Mouse (Mus musculus): ENCODE measurements at regions not wholly inside any gene's neighbourhood (a gene's known extent, or its start where the extent isn't known, plus 50 kb on each side); places are given as distances from the start of the nearest gene placed in this dataset.

DNA sequence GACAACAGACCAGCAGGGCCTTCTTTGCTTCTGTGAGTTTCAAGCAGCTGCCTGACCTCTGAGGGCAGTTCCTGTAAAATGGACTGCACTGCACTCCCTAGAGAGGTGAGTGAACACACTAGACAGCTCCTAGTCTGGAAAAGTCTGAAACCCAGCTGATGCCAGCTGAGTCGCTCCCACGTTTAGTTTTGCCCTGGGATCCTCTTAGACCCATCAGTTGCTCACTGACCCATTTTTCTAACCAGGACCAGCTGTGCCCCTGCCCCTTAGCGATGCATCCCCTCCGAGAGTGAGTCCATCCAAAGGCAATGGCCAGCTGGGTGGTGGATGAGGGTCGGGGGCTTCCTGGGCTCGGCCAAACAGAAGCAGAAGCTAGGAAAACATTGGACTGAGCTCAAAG, 62.2 kb upstream of the Top1 start:
- H3K36me3 ChIP-seq (ENCODE audit: control insufficient read depth, insufficient read depth, low read length): no peaks in the 10 kb centered on the region
- no peaks in the 10 kb centered on the region for H3K4me1 ChIP-seq (ENCODE audit: control insufficient read depth, insufficient read depth, insufficient read length, low read length)
- no peak overlapping the region for H3K4me3 ChIP-seq (ENCODE audit: low read depth, low read length)
- TF ChIP-seq POLR2A (IDR thresholded peaks at IDR 0.05; ENCODE audit: low read depth, low read length) (no peak), CTCF (IDR thresholded peaks at IDR 0.05; ENCODE audit: extremely low read depth, insufficient read length, insufficient replicate concordance, low read depth, low read length) (no peak)
- WGBS: 76% methylated on average over 6 of the region's 6 CpGs
- H3K27ac ChIP-seq (ENCODE audit: insufficient read depth, low read depth, low read length): no peak overlapping the region
- H3K27me3 ChIP-seq (ENCODE audit: control insufficient read depth, insufficient read depth, low read length): no peaks in the 10 kb centered on the region; the same call in 1 of the 2 replicates

DNA sequence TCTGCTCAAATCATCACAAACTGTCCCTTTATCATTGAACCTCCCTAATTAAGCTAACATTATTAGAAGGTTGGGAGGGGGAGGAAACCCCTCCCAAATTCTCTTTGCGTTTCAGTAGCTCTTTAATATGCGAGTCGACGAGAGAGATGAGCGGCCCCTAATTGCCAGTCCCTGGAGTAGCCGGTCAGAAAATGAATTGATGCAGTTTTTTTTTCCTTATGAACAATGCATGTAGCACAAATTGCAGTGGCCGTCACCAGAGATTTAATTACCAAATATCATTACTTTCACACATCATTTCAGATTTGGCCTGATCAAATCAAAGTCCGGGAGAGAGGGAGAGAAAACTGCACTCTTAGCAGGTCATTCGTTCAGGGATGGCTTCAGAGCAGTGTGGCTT, 61.1 kb upstream of the Top1 start:
- WGBS: 64% methylated on average over 9 of the region's 9 CpGs
- no peaks in the 10 kb centered on the region for H3K27me3 ChIP-seq (ENCODE audit: control insufficient read depth, insufficient read depth, low read length)
- no peak overlapping the region for H3K4me3 ChIP-seq (ENCODE audit: low read depth, low read length)
- H3K36me3 ChIP-seq (ENCODE audit: control insufficient read depth, insufficient read depth, low read length): no peaks in the 10 kb centered on the region
- H3K4me1 ChIP-seq (ENCODE audit: control insufficient read depth, insufficient read depth, insufficient read length, low read length): no peaks in the 10 kb centered on the region
- no peak for TF ChIP-seq CTCF (IDR thresholded peaks at IDR 0.05; ENCODE audit: extremely low read depth, insufficient read length, insufficient replicate concordance, low read depth, low read length)
- no peak for TF ChIP-seq POLR2A (IDR thresholded peaks at IDR 0.05; ENCODE audit: low read depth, low read length)
- H3K27ac ChIP-seq (ENCODE audit: insufficient read depth, low read depth, low read length): no peak overlapping the region

DNA sequence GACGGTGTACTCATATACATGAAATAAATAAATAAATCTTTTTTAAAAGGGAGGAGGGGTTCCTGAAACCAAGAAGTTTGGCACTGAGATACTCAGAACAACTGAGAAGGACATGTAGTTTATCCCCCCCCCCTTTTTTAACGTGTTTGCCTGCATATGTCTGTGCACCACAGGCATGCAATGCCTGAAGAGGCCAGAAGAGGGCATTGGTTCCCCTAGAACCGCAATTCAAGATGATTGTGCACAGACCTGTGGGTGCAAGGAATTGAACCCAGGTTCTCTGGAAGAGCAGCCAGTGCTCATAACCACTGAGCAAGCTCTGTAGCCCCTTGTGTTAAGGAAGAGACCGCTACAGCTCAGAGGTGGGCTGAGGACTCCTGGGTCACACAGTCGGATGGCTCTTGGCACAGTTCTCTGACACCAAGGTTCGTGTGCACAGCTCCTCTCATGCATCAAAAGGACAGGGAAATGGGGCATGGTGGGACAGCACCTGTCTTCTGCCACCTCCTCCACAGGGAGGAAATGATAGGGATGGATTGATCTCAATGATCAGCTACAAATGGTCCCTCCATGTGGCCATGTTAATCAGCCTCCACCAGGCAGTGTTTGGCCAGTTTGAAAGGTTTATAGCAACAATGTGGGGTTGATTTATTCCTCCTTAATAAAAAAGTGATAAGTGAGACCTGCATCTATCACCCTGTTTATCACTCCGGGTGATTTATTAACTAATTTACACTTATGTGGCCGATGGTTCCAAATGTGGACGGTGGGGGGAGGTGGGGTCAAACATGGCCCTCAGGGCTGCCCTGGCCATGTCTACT, 58.5 kb upstream of the Top1 start:
- WGBS: 58% methylated on average over 9 of the region's 9 CpGs
- H3K4me3 ChIP-seq (ENCODE audit: low read depth, low read length): no peak overlapping the region

DNA sequence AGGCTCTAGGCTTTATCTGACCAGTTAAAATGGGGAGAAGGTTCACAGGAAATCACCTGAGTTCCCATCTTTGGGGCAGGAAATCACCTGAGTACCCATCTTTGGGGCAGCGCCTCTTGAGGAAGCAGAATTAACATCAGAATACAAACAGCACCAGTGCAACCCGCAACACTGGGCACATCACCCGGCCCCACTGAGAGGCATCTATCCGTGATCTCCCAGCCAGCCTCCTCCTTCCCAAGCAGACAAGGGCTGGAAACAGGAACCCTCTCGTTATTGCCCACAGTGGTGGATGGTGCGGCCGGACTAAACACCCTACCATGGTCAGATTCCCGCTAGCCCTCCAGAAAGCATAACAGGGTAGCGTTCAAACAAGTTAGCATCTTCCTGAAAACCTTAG, 57.3 kb upstream of the Top1 start:
- Histone ChIP-seq H3K27ac (ENCODE audit: insufficient read depth, low read depth, low read length) (no peak overlapping the region), H3K4me3 (ENCODE audit: low read depth, low read length) (no peak overlapping the region), H3K4me1 (ENCODE audit: control insufficient read depth, insufficient read depth, insufficient read length, low read length) (no peaks in the 10 kb centered on the region), H3K27me3 (ENCODE audit: control insufficient read depth, insufficient read depth, low read length) (no peaks in the 10 kb centered on the region), H3K36me3 (ENCODE audit: control insufficient read depth, insufficient read depth, low read length) (no peaks in the 10 kb centered on the region)
- 87% methylated on average over 9 of the region's 9 CpGs for WGBS
- TF ChIP-seq CTCF (IDR thresholded peaks at IDR 0.05; ENCODE audit: extremely low read depth, insufficient read length, insufficient replicate concordance, low read depth, low read length) (no peak), POLR2A (IDR thresholded peaks at IDR 0.05; ENCODE audit: low read depth, low read length) (no peak)

More for the DNA sequence above, 58.5 kb upstream of the Top1 start:
- Histone ChIP-seq H3K4me1 (ENCODE audit: control insufficient read depth, insufficient read depth, insufficient read length, low read length) (no peaks in the 10 kb centered on the region), H3K27ac (ENCODE audit: insufficient read depth, low read depth, low read length) (no peak overlapping the region), H3K27me3 (ENCODE audit: control insufficient read depth, insufficient read depth, low read length) (no peaks in the 10 kb centered on the region), H3K36me3 (ENCODE audit: control insufficient read depth, insufficient read depth, low read length) (no peaks in the 10 kb centered on the region)
- TF ChIP-seq CTCF (IDR thresholded peaks at IDR 0.05; ENCODE audit: extremely low read depth, insufficient read length, insufficient replicate concordance, low read depth, low read length) (no peak), POLR2A (IDR thresholded peaks at IDR 0.05; ENCODE audit: low read depth, low read length) (no peak)

DNA sequence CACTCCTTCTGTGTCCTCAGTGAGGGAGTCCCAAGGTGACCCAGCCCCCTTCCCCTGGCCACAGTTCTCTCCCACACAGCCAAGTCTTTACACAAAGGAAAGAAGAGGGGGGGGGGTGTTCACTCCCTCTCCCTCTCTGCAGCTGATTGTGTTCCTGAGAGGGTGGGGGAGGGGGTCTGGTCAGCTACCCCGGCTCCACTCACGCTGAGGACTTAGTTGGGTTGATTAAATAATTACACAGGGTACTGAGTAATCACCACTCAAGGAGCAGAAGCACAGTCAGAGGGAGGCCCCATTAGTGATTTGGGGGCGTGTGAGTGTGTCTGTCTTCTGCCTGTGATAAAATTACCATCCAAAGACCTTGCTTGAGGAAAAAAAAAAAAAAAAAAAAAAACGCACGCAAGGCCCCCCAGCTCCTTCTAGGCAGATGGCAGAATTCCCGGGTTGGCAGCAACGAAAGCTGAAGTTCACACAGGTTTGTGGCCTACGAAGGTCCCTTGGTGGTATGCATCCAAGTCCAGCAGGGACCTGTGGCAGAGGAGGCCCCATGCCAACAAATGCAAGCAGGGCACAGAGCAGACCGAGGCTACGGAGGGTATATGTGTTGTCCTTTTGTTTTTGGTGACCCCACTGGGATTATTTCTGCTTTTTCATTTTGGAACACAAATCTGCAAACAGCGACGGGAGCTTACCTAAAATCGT, 55.3 kb upstream of the Top1 start:
- WGBS: 51% methylated on average over 13 of the region's 13 CpGs
- H3K27ac ChIP-seq (ENCODE audit: insufficient read depth, low read depth, low read length): no peak overlapping the region
- no peak for TF ChIP-seq POLR2A (IDR thresholded peaks at IDR 0.05; ENCODE audit: low read depth, low read length)
- H3K4me1 ChIP-seq (ENCODE audit: control insufficient read depth, insufficient read depth, insufficient read length, low read length): no peaks in the 10 kb centered on the region
- no peaks in the 10 kb centered on the region for H3K27me3 ChIP-seq (ENCODE audit: control insufficient read depth, insufficient read depth, low read length)
- no peak overlapping the region for H3K4me3 ChIP-seq (ENCODE audit: low read depth, low read length)
- H3K36me3 ChIP-seq (ENCODE audit: control insufficient read depth, insufficient read depth, low read length): no peaks in the 10 kb centered on the region

DNA sequence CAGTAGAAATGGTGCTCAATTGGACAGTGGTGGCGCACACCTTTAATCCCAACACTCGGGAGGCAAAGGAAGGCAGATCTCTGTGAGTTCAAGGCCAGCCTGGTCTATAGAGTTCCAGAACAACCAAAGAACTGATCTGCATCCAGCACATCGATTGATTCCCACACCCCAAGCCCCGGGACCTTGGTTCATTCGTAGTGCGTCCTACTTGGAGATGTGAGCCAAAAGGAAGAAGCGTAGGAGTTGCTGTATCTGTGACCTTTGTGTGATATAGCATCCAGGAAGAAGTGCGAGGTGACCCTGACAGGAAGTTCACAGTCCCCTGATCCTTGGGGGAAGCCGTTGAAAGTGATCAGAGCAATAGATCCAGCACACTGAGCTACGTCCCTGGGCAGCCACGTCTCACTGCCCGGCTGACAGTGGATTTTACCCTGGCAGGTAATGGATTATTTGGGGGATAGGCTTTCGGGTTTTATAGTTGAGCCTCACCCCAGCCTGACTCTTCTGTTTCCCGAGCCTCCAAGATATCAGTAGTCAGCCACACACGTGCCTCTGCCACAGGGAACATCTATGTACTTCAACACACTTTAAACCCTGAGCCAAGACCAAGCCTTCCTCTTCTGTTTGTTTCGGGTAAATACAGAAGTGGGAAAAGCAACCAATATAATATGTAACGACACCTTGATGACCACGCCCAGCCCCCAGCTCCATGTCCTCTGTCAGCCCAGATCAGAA, 54.1 kb upstream of the Top1 start:
- Histone ChIP-seq H3K27me3 (ENCODE audit: control insufficient read depth, insufficient read depth, low read length) (no peaks in the 10 kb centered on the region), H3K4me3 (ENCODE audit: low read depth, low read length) (no peak overlapping the region), H3K27ac (ENCODE audit: insufficient read depth, low read depth, low read length) (no peak overlapping the region), H3K36me3 (ENCODE audit: control insufficient read depth, insufficient read depth, low read length) (no peaks in the 10 kb centered on the region), H3K4me1 (ENCODE audit: control insufficient read depth, insufficient read depth, insufficient read length, low read length) (no peaks in the 10 kb centered on the region)
- no peak for TF ChIP-seq POLR2A (IDR thresholded peaks at IDR 0.05; ENCODE audit: low read depth, low read length)
- 0 out of 2 replicates have a peak, but pooled peaks have one; percentile 0 for TF ChIP-seq CTCF (IDR thresholded peaks at IDR 0.05; ENCODE audit: extremely low read depth, insufficient read length, insufficient replicate concordance, low read depth, low read length)
- WGBS: 65% methylated on average over 18 of the region's 18 CpGs

DNA sequence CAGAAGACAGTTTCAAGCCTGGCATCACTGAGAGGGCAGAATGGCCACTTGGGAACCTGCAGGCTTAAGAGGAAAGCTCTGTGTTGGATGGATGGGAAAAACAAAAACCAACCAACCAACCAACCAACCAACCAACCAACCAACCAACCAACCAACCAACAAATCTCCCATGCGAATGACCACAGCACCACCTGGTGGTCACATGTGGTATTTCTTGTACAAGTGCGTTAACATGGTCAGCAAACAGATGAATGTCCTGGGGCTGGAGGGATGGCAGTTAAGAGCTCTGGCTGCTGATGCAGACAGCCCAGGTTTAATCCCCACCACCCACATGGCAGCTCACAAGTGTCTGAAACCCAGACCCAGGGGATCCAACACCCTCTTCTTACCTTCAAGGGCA, 52.7 kb upstream of the Top1 start:
- WGBS: 8% methylated on average over 2 of the region's 2 CpGs
- no peak for TF ChIP-seq POLR2A (IDR thresholded peaks at IDR 0.05; ENCODE audit: low read depth, low read length)
- peak; percentile 69; the same call in 1 of the 2 replicates for TF ChIP-seq CTCF (IDR thresholded peaks at IDR 0.05; ENCODE audit: extremely low read depth, insufficient read length, insufficient replicate concordance, low read depth, low read length)
- no peaks in the 10 kb centered on the region for H3K27me3 ChIP-seq (ENCODE audit: control insufficient read depth, insufficient read depth, low read length)

More for the DNA sequence above, 52.7 kb upstream of the Top1 start:
- Histone ChIP-seq H3K27ac (ENCODE audit: insufficient read depth, low read depth, low read length) (no peak overlapping the region), H3K4me1 (ENCODE audit: control insufficient read depth, insufficient read depth, insufficient read length, low read length) (no peaks in the 10 kb centered on the region), H3K36me3 (ENCODE audit: control insufficient read depth, insufficient read depth, low read length) (no peaks in the 10 kb centered on the region), H3K4me3 (ENCODE audit: low read depth, low read length) (no peak overlapping the region)
